Mouse (Mus musculus): ENCODE data around the gene Wdr6. TPM values are rescaled to one million over a fixed set of nuclear protein-coding genes. Genes with fewer than 3 reads are reported as not detected.

The Wdr6 gene
- polyA plus RNA-seq, 1 experiment, result 7.9 TPM

- 72% methylated on average over 2 of the region's 2 CpGs for WGBS
- TF ChIP-seq POLR2A (IDR thresholded peaks at IDR 0.05; ENCODE audit: borderline replicate concordance, control insufficient read depth, low read depth, low read length) (no peak), CTCF (IDR thresholded peaks at IDR 0.05; ENCODE audit: control insufficient read depth, insufficient read depth, low read length) (no peak)
- Histone ChIP-seq H3K27ac (ENCODE audit: control insufficient read depth, insufficient read depth, low read depth, low read length, poor library complexity) (no peak overlapping the region), H3K4me3 (replicated peaks; ENCODE audit: control insufficient read depth, low read depth, low read length) (no peak overlapping the region), H3K4me1 (ENCODE audit: control insufficient read depth, insufficient read depth, low read length) (no peaks in the 10 kb centered on the region; the same call in 1 of the 2 replicates)
Observed at GRCm38 (mm10) chr9:108600011-108600410, 21.5 kb upstream of the Wdr6 start.

GRCm38 (mm10) chr9:108599021-108599566 lies 20.6 kb upstream of the Wdr6 start:
- TF ChIP-seq POLR2A (IDR thresholded peaks at IDR 0.05; ENCODE audit: borderline replicate concordance, control insufficient read depth, low read depth, low read length) (no peak), CTCF (IDR thresholded peaks at IDR 0.05; ENCODE audit: control insufficient read depth, insufficient read depth, low read length) (no peak)
- H3K4me1 ChIP-seq (ENCODE audit: control insufficient read depth, insufficient read depth, low read length), result no peaks in the 10 kb centered on the region; the same call in 1 of the 2 replicates
- no peak overlapping the region for H3K4me3 ChIP-seq (replicated peaks; ENCODE audit: control insufficient read depth, low read depth, low read length)
- no peak overlapping the region for H3K27ac ChIP-seq (ENCODE audit: control insufficient read depth, insufficient read depth, low read depth, low read length, poor library complexity)
- 75% methylated on average over 4 of the region's 4 CpGs for WGBS

GRCm38 (mm10) chr9:108596998-108597764 lies 18.6 kb upstream of the Wdr6 start, which contains the start of gene P4htm:
P4htm (minus strand) TSS chr9:108597667.
- H3K27ac ChIP-seq (ENCODE audit: control insufficient read depth, insufficient read depth, low read depth, low read length, poor library complexity), result peak within 1 kb of the TSS; percentile 27; the same call in 1 of the 2 replicates
- TF ChIP-seq POLR2A (IDR thresholded peaks at IDR 0.05; ENCODE audit: borderline replicate concordance, control insufficient read depth, low read depth, low read length), result no peak
- no peaks in the 10 kb centered on the region; the same call in 1 of the 2 replicates for H3K4me1 ChIP-seq (ENCODE audit: control insufficient read depth, insufficient read depth, low read length)
- peak within 1 kb of the TSS; percentile 70 for H3K4me3 ChIP-seq (replicated peaks; ENCODE audit: control insufficient read depth, low read depth, low read length)
- 6% methylated on average over 69 of the region's 69 CpGs for WGBS

- Histone ChIP-seq H3K4me1 (ENCODE audit: control insufficient read depth, insufficient read depth, low read length) (no peaks in the 10 kb centered on the region; the same call in 1 of the 2 replicates), H3K4me3 (replicated peaks; ENCODE audit: control insufficient read depth, low read depth, low read length) (no peak overlapping the region), H3K27ac (ENCODE audit: control insufficient read depth, insufficient read depth, low read depth, low read length, poor library complexity) (no peak overlapping the region)
- 62% methylated on average over 3 of the region's 3 CpGs for WGBS
- TF ChIP-seq POLR2A (IDR thresholded peaks at IDR 0.05; ENCODE audit: borderline replicate concordance, control insufficient read depth, low read depth, low read length), result no peak
- TF ChIP-seq CTCF (IDR thresholded peaks at IDR 0.05; ENCODE audit: control insufficient read depth, insufficient read depth, low read length), result no peak
Observed at GRCm38 (mm10) chr9:108594354-108594753, 15.8 kb upstream of the Wdr6 start.

GRCm38 (mm10) chr9:108591462-108591861 lies 12.9 kb upstream of the Wdr6 start:
- Histone ChIP-seq H3K27ac (ENCODE audit: control insufficient read depth, insufficient read depth, low read depth, low read length, poor library complexity) (no peak overlapping the region), H3K4me3 (replicated peaks; ENCODE audit: control insufficient read depth, low read depth, low read length) (no peak overlapping the region), H3K4me1 (ENCODE audit: control insufficient read depth, insufficient read depth, low read length) (no peaks in the 10 kb centered on the region; the same call in 1 of the 2 replicates)
- TF ChIP-seq CTCF (IDR thresholded peaks at IDR 0.05; ENCODE audit: control insufficient read depth, insufficient read depth, low read length) (no peak), POLR2A (IDR thresholded peaks at IDR 0.05; ENCODE audit: borderline replicate concordance, control insufficient read depth, low read depth, low read length) (no peak)
- WGBS, result 84% methylated on average over 4 of the region's 4 CpGs

- no peaks in the 10 kb centered on the region for H3K4me1 ChIP-seq (ENCODE audit: control insufficient read depth, insufficient read depth, low read length)
- H3K4me3 ChIP-seq (replicated peaks; ENCODE audit: control insufficient read depth, low read depth, low read length), result no peak overlapping the region
- TF ChIP-seq CTCF (IDR thresholded peaks at IDR 0.05; ENCODE audit: control insufficient read depth, insufficient read depth, low read length), result no peak
- no peak for TF ChIP-seq POLR2A (IDR thresholded peaks at IDR 0.05; ENCODE audit: borderline replicate concordance, control insufficient read depth, low read depth, low read length)
- no peak overlapping the region for H3K27ac ChIP-seq (ENCODE audit: control insufficient read depth, insufficient read depth, low read depth, low read length, poor library complexity)
- WGBS, result 60% methylated on average over 5 of the region's 5 CpGs
Observed at GRCm38 (mm10) chr9:108589229-108589628, 10.7 kb upstream of the Wdr6 start.

- TF ChIP-seq POLR2A (IDR thresholded peaks at IDR 0.05; ENCODE audit: borderline replicate concordance, control insufficient read depth, low read depth, low read length) (no peak), CTCF (IDR thresholded peaks at IDR 0.05; ENCODE audit: control insufficient read depth, insufficient read depth, low read length) (no peak)
- Histone ChIP-seq H3K27ac (ENCODE audit: control insufficient read depth, insufficient read depth, low read depth, low read length, poor library complexity) (no peak overlapping the region), H3K4me3 (replicated peaks; ENCODE audit: control insufficient read depth, low read depth, low read length) (no peak overlapping the region), H3K4me1 (ENCODE audit: control insufficient read depth, insufficient read depth, low read length) (no peaks in the 10 kb centered on the region)
- 87% methylated on average over 14 of the region's 14 CpGs for WGBS
Observed at GRCm38 (mm10) chr9:108587571-108588180, 9.1 kb upstream of the Wdr6 start.

- 75% methylated on average over 5 of the region's 5 CpGs for WGBS
- no peak overlapping the region for H3K27ac ChIP-seq (ENCODE audit: control insufficient read depth, insufficient read depth, low read depth, low read length, poor library complexity)
- peak overlapping the region; percentile 82 for H3K4me3 ChIP-seq (replicated peaks; ENCODE audit: control insufficient read depth, low read depth, low read length)
- peaks cover 2% of the 10 kb centered on the region for H3K4me1 ChIP-seq (ENCODE audit: control insufficient read depth, insufficient read depth, low read length)
- TF ChIP-seq CTCF (IDR thresholded peaks at IDR 0.05; ENCODE audit: control insufficient read depth, insufficient read depth, low read length), result no peak
- TF ChIP-seq POLR2A (IDR thresholded peaks at IDR 0.05; ENCODE audit: borderline replicate concordance, control insufficient read depth, low read depth, low read length), result no peak
Observed at GRCm38 (mm10) chr9:108579344-108579690, 778 bp upstream of the Wdr6 start.
